Mouse (Mus musculus) heart, postnatal 14 days (tissue): ENCODE data around the gene Ttk. TPM values are rescaled to one million over a fixed set of nuclear protein-coding genes. Genes with fewer than 3 reads are reported as not detected.

ENCODE experiments used
- DNase-seq, 2 experiments: peaks; one replicate each; pipeline ENCODE4 v3.0.0; 2021 to 2022
- intact Hi-C: fragments of 180-260 bp; cut with DNase I; formaldehyde crosslinking; loops from one replicate; pipeline ENCODE4 v1.15.1; 2025
- total RNA-seq, 2 experiments: library from RNA; stranded (reverse); gene quantifications; 2 replicates each; pipeline ENCODE4 v1.2.3; 2021

Gene Ttk
- total RNA-seq, 2 experiments from 2014 or later = 1.1 to 4.1 TPM

DNA sequence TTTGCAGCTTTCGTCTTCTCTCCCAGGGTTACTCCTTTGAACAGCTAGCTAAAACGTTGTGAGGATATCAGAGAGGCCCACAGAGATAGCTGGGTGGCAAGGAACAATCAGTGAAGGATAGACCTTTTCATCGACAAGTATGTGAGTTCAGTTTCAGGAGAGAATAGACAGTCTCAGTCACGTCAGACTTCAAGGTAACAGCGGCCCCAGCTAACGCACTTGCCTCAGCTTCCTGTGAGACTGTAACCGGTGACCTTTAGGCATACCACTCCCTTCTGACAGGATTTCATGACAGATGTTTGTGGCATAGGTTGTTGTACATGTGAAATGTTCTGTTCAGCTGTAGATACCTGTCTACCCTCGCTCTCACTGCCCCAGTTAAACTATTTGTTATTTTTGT is 58.6 kb downstream of the Ttk start:
- intact Hi-C loops = no loop called here
- DNase-seq = no peak

DNA sequence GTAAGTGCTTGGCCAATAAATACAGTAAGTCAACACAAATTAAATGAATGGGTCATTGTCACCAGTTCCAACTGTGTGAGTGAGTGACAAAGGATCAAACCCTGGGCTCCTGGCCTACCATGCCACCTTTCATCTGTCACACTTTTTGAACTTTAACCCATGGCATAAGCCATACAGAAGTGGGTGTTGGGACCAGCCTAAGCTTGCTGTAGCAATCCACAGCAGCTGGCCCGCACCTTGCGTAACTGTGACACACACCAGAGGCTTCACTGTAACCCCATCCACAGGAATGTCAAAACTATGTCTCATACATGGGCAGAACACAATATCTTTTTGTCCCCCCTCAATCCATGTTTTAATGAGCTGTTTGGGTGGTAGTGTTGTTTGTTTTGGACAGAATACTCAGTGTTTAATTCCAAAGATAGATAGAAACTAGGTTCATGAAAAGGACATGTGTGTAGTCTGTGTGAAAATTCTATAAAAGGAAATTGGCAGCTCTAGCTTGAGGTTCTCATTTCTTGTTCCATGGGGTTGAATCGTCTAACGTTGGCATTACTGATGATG is 59.4 kb downstream of the Ttk start:
- intact Hi-C loops = no loop called here

DNA sequence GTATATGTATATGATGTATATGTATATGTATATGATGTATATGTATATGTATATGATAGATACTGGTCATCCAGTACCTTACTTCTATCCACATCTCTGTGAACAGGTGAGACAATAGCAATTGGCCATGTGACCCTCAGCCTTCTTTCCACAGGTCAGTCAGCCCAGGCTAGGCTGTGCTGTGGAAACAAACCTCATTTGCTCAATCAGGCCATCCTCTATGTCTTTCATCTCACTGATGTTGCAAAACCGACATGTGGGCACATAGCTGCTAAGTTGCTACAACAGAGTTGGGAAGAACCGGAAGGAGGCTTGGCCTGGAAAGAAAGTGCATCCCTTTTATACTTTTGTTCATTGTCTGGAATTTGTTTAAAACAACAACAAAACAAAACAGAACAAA is 67.6 kb downstream of the Ttk start:
- DNase-seq = no peak
- intact Hi-C loops = no loop called here

More for the DNA sequence above, 59.4 kb downstream of the Ttk start:
- no peak for DNase-seq

DNA sequence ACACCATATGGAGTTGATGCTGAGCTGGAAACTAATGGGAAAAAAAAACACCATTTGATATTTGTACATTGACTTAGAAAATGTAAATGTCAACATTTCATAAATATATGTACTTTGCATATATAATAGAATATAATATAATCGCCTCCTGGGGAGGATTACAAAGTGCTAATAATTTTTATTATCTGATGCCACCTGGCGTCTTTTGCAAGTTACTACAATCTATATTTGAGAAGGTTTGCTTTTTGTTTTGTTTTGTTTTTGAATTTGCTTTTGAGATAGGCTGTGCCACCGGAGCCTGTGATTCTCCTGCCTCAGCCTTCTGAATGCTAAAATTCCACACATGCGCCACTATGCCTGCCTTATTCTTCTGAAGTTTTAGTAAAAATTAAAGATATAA is 71.3 kb downstream of the Ttk start:
- peak in 1 of 2 experiments; percentile 3 for DNase-seq
- intact Hi-C loops = loop anchor here (1.0 kb wide), 1 partner anchor 98 kb away; no protein-coding TSS in a partner anchor

DNA sequence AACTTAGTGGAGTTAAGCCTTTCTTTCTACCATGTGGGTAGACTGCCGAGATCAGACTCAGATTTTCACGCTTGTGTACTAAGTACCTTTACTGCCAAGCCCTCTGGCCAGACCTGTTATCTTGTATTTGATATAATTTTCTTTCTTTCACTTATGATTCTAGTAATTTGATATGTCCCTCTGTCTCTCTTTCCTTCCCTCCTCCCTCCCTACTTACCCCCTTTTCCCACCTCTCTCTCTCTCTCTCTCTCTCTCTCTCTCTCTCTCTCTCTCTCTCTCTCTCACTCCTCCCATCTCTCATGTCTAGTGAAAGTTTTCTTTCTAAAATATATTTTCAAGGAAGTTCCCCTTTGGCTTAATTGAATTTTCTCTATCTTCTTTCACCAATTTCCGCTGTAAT is 72.5 kb downstream of the Ttk start:
- intact Hi-C loops = no loop called here

DNA sequence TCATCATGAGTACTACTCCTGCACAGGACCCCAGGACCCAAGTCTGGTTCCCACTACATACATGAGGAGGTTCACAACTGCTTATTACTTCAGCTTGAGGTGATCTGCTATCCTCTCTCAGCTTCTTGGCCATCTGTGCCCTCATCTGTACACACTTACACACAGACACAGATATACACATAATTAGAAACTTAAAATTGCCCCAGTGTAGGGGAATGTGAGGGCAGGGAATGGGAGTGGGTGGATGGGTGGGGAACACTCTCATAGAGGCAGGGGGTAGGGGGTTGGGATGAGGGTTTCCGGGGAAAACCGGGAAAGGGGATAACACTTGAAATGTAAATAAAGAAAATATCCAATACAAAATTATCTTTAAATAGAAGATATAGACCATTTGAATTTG is 75.3 kb downstream of the Ttk start:
- intact Hi-C loops = no loop called here
- no peak for DNase-seq

More for the DNA sequence above, 72.5 kb downstream of the Ttk start:
- DNase-seq = no peak

DNA sequence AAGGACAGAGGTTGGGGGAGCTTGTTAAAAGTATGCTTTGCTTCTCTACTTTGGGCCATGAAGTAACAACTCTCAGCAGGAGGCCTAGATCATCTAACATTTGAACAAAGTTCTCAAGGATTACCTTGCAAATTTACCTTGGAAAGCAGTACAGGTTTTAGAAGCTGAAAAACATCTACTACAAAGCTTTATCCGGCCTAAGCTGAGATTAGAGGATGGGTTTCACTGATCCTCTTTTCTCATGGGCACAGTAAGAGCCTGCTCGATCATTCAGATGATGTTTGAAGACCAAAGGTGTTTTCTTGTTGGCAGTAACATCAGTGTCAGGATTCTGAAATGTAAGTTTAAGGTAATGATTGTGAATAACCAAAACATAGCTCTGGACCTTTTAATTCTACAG is 76.4 kb downstream of the Ttk start:
- intact Hi-C loops = no loop called here
- DNase-seq = no peak

Other genes starting within 250 kb of the Ttk start
- under 1 TPM; 0.20 to 0.60 TPM for gene Elovl4, start 28.4 kb upstream of the Ttk start, total RNA-seq
- gene Bckdhb, start 90.5 kb downstream of the Ttk start, total RNA-seq = 10 to 100 TPM; 44.6 to 52.8 TPM